Mouse (Mus musculus) sigmoid colon, adult 10 weeks (tissue): ENCODE results near the gene Hp. TPM values are rescaled to one million over a fixed set of nuclear protein-coding genes. Genes with fewer than 3 reads are reported as not detected.

ENCODE experiments used
- polyA plus RNA-seq: library from polyadenylated mRNA; stranded (reverse); fragments of 350-450 nt; fragmentation: Illumina TruSeq; extraction: RNeasy Lipid Tissue Mini Kit (QIAGEN cat#74804); gene quantifications from one replicate; pipeline ENCODE4 v1.2.3, GENCODE M21; 2014; ENCODE audit warnings: low read depth, low replicate concordance

Gene Hp
- polyA plus RNA-seq, result not detected

DNA sequence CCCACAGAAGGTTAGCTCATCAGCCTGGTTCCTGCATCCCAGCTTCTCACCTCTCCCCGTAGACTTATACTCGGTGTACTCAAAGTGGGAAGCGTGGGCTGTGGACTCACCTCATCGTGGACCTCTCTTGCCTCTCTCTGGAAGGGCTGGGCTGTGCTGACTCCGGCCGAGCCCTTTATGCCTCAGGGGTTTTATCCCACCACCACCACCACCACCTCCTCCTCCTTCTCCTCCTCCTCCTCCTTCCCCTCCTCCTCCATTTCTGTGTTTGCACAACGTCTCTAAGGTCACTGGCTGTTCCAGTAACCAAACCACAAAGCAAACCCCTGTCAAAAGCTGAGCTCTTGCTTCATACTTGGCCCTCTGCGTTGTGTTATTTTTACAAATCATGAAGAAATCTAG, at the start of gene Hp:
TSS of gene Hp (minus strand) at position 273 of the 402 bp plus-strand sequence.

DNA sequence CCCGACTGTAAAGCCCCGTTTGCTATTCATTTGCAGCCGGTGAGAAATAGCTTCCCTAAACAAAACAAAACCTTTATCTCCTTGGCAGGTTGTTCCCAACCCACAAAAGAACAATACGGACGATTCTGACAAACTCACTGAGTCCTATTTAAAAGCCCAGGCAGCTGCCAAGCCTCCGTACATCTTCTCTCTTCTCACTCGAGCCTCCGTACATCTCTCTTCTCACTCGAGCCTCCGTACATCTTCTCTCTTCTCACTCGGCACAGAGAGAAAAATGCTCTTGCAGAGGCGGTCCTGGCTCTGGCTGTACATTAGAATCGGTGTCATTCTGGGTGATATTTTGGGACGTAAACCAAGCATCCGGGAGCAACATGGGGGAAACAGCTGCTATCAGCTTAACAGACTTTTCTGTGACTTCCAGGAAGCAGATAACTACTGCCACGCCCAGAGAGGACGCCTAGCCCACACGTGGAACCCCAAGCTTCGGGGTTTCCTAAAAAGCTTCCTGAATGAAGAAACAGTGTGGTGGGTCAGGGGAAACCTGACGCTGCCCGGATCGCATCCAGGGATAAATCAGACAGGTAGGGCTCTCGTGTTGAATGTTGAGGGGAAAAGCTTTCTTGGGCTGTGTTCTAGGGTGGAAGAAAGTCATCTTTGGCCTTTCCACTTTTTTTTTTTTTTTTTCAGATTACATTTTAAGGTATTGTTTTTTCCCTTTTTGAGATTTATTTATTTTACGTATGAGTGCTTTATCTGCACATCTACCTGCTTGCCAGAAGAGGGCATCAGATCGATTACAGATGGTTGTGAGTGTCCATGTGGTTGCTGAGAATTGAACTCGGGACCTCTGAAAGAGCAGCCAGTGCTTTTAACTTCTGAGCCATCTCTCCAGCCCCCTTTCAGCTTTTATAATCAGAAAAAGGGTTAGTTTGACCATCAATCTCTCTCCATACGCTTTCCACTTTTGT, 35.6 kb upstream of the Hp start, which contains the start of gene Pkd1l3:
TSS of gene Pkd1l3 (plus strand) at position 275 of the 968 bp plus-strand sequence.

DNA sequence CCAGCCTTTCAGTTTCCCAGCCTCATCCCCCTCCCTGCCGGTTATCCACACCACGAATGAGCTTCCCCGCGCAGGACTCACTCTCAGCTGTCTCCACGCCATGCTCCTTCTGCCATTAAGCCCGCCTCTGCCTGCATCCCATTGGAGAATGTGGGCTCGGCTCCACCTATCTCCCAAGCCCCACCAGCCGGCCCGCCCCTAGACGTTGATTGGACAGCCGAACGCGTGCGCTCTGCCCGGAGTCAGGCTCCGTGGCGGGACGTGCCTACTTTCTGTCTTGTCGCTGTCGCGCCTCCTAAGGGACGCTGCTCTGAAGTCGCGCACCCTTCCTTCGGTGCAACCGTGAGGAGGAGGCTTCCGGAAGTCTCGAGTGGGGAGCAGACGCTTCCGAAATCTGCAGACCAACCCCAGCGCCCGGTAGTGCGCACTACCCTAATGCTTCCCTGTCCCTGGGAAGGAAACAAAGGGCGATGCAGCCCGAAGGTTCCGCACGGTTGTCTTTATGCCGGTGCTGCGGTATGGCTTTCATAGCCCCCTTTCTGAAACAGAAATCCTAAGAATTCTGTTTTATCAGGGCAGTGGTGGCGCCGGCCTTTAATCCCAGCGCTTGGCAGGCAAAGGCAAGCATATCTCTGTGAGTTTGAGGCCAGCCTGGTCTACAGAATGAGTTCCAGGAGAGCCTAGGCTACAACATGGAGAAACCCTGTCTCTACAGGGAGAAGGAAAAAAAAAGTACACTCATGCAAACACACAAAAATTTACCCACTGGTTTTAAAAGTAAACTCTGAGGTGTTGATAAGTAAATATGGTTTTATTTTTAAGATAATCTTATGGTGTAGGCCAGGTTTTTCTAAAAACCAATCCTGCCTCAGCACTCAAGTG, 29.5 kb upstream of the Hp start, which contains the start of gene Dhodh:
TSS of gene Dhodh (minus strand) at position 403 of the 882 bp plus-strand sequence.

DNA sequence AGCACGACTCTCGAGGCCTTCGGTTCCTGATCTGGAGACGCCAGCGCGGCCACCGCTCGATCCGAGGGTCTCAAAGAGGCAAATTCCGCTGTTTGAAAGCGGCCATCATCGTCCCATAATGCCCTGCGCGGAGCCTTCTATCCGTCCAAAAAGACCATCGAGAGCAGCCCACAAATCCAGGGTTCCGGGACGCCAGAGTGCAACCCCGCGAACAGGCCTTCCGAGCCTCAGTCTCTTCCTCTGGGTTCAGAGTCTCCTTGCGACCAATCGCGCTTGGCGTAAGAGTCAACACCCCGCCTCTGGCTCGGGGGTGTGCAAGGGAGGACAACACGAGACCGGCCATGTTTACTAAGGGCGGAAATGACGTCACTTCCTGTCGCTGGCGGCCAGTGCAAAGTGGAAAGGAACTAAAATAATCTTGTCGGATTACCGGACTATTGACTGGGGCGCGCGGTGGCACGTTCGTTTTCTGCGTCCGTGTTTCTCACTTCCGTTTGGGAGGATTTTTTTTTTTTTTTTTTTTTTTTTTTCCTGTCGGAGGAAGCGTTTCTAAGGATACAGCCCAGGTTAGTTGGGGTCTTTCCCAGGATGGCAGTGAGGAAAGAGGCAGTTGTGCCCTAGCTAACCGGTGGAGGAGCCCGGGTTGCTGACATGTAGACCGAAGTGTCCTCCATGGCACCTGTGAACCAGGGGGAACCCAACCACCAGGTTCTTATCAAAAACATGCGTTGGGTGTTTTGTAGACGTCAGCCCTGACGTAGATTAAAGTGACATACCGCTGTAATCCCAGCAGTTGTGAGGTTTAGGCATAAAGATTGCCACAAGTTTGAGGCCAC, 13.3 kb downstream of the Hp start, which contains the start of the genes Dhx38 and Txnl4b:
TSS of gene Dhx38 (minus strand) at position 364 of the 836 bp plus-strand sequence.
TSS of gene Txnl4b (plus strand) at position 395 of the 836 bp plus-strand sequence.

Other genes with a start within 250 kb of the Hp start
- not detected for gene Pmfbp1, start 85.1 kb downstream of the Hp start, polyA plus RNA-seq
- 3.2 TPM for gene Dhx38, start 13.3 kb downstream of the Hp start, polyA plus RNA-seq
- gene Txnl4b, start 13.3 kb downstream of the Hp start, polyA plus RNA-seq, result 14.7 TPM
- gene Dhodh, start 29.5 kb upstream of the Hp start, polyA plus RNA-seq, result 2.8 TPM
- not detected for gene Pkd1l3, start 35.3 kb upstream of the Hp start, polyA plus RNA-seq
- gene Ist1, start 114.1 kb upstream of the Hp start, polyA plus RNA-seq, result 128 TPM
- 3.7 TPM for gene Zfp821, start 126.4 kb upstream of the Hp start, polyA plus RNA-seq
- 16.7 TPM for gene Atxn1l, start 158.6 kb upstream of the Hp start, polyA plus RNA-seq
- gene Ap1g1, start 199.4 kb upstream of the Hp start, polyA plus RNA-seq, result 208 TPM